Mouse (Mus musculus): Measurements from ENCODE around the gene Rex1bd. TPM values are rescaled to one million over a fixed set of nuclear protein-coding genes. Genes with fewer than 3 reads are reported as not detected.

Rex1bd gene
- polyA plus RNA-seq, 1 experiment from 2014 or later: 172 TPM

GRCm38 (mm10) chr8:70467229-70467725 is 39.3 kb downstream of the Rex1bd start:
- Histone ChIP-seq H3K27me3 (ENCODE audit: control insufficient read depth, insufficient read depth, low read length) (no peaks in the 10 kb centered on the region), H3K4me1 (ENCODE audit: control insufficient read depth, insufficient read depth, low read length) (no peaks in the 10 kb centered on the region), H3K27ac (ENCODE audit: low read depth, low read length) (no peak overlapping the region), H3K4me3 (ENCODE audit: low read depth, low read length) (no peak overlapping the region), H3K9ac (replicated peaks; ENCODE audit: low read depth, low read length) (no peak overlapping the region), H3K9me3 (ENCODE audit: control insufficient read depth, low read length) (no peaks in the 10 kb centered on the region), H3K36me3 (ENCODE audit: control insufficient read depth, insufficient read depth, low read length) (no peaks in the 10 kb centered on the region), H3K4me2 (ENCODE audit: low read depth, low read length) (no peak overlapping the region)
- 78% methylated on average over 5 of the region's 5 CpGs for whole genome bisulfite sequencing
- no peak for ATAC-seq (ENCODE audit: low read depth)

GRCm38 (mm10) chr8:70466771-70467170 is 39.8 kb downstream of the Rex1bd start:
- H3K36me3 ChIP-seq (ENCODE audit: control insufficient read depth, insufficient read depth, low read length): no peaks in the 10 kb centered on the region
- H3K27me3 ChIP-seq (ENCODE audit: control insufficient read depth, insufficient read depth, low read length): no peaks in the 10 kb centered on the region
- no peak overlapping the region for H3K27ac ChIP-seq (ENCODE audit: low read depth, low read length)
- no peaks in the 10 kb centered on the region for H3K4me1 ChIP-seq (ENCODE audit: control insufficient read depth, insufficient read depth, low read length)
- no peak overlapping the region for H3K4me3 ChIP-seq (ENCODE audit: low read depth, low read length)
- no peak for ATAC-seq (ENCODE audit: low read depth)
- H3K9me3 ChIP-seq (ENCODE audit: control insufficient read depth, low read length): no peaks in the 10 kb centered on the region
- H3K9ac ChIP-seq (replicated peaks; ENCODE audit: low read depth, low read length): no peak overlapping the region
- 81% methylated on average over 11 of the region's 11 CpGs for WGBS
- H3K4me2 ChIP-seq (ENCODE audit: low read depth, low read length): no peak overlapping the region

GRCm38 (mm10) chr8:70466305-70466704 is 40.2 kb downstream of the Rex1bd start:
- ATAC-seq (ENCODE audit: low read depth): no peak
- 89% methylated on average over 4 of the region's 4 CpGs for WGBS

GRCm38 (mm10) chr8:70465701-70466100 is 40.9 kb downstream of the Rex1bd start:
- no peaks in the 10 kb centered on the region for H3K27me3 ChIP-seq (ENCODE audit: control insufficient read depth, insufficient read depth, low read length)
- H3K9me3 ChIP-seq (ENCODE audit: control insufficient read depth, low read length): no peaks in the 10 kb centered on the region
- H3K4me1 ChIP-seq (ENCODE audit: control insufficient read depth, insufficient read depth, low read length): no peaks in the 10 kb centered on the region
- no peak overlapping the region for H3K4me3 ChIP-seq (ENCODE audit: low read depth, low read length)
- no peak for ATAC-seq (ENCODE audit: low read depth)
- no peak overlapping the region for H3K4me2 ChIP-seq (ENCODE audit: low read depth, low read length)
- H3K9ac ChIP-seq (replicated peaks; ENCODE audit: low read depth, low read length): no peak overlapping the region
- H3K27ac ChIP-seq (ENCODE audit: low read depth, low read length): no peak overlapping the region
- H3K36me3 ChIP-seq (ENCODE audit: control insufficient read depth, insufficient read depth, low read length): no peaks in the 10 kb centered on the region
- WGBS: 97% methylated on average over 4 of the region's 4 CpGs

More at GRCm38 (mm10) chr8:70466305-70466704, 40.2 kb downstream of the Rex1bd start:
- H3K9me3 ChIP-seq (ENCODE audit: control insufficient read depth, low read length): no peaks in the 10 kb centered on the region
- H3K27ac ChIP-seq (ENCODE audit: low read depth, low read length): no peak overlapping the region
- H3K4me3 ChIP-seq (ENCODE audit: low read depth, low read length): no peak overlapping the region
- H3K9ac ChIP-seq (replicated peaks; ENCODE audit: low read depth, low read length): no peak overlapping the region
- H3K36me3 ChIP-seq (ENCODE audit: control insufficient read depth, insufficient read depth, low read length): no peaks in the 10 kb centered on the region
- H3K4me1 ChIP-seq (ENCODE audit: control insufficient read depth, insufficient read depth, low read length): no peaks in the 10 kb centered on the region
- no peak overlapping the region for H3K4me2 ChIP-seq (ENCODE audit: low read depth, low read length)
- no peaks in the 10 kb centered on the region for H3K27me3 ChIP-seq (ENCODE audit: control insufficient read depth, insufficient read depth, low read length)

GRCm38 (mm10) chr8:70464162-70464561 is 42.4 kb downstream of the Rex1bd start:
- no peak for ATAC-seq (ENCODE audit: low read depth)
- H3K9me3 ChIP-seq (ENCODE audit: control insufficient read depth, low read length): no peaks in the 10 kb centered on the region
- no peaks in the 10 kb centered on the region for H3K36me3 ChIP-seq (ENCODE audit: control insufficient read depth, insufficient read depth, low read length)
- no peak overlapping the region for H3K4me2 ChIP-seq (ENCODE audit: low read depth, low read length)
- H3K27ac ChIP-seq (ENCODE audit: low read depth, low read length): no peak overlapping the region
- no peak overlapping the region for H3K4me3 ChIP-seq (ENCODE audit: low read depth, low read length)
- H3K27me3 ChIP-seq (ENCODE audit: control insufficient read depth, insufficient read depth, low read length): no peaks in the 10 kb centered on the region
- H3K9ac ChIP-seq (replicated peaks; ENCODE audit: low read depth, low read length): no peak overlapping the region
- H3K4me1 ChIP-seq (ENCODE audit: control insufficient read depth, insufficient read depth, low read length): no peaks in the 10 kb centered on the region
- WGBS: 93% methylated on average over 6 of the region's 6 CpGs

- 65% methylated on average over 4 of the region's 4 CpGs for WGBS
- Histone ChIP-seq H3K27me3 (ENCODE audit: control insufficient read depth, insufficient read depth, low read length) (no peaks in the 10 kb centered on the region), H3K27ac (ENCODE audit: low read depth, low read length) (no peak overlapping the region), H3K9me3 (ENCODE audit: control insufficient read depth, low read length) (no peaks in the 10 kb centered on the region), H3K4me1 (ENCODE audit: control insufficient read depth, insufficient read depth, low read length) (no peaks in the 10 kb centered on the region), H3K4me3 (ENCODE audit: low read depth, low read length) (no peak overlapping the region), H3K9ac (replicated peaks; ENCODE audit: low read depth, low read length) (no peak overlapping the region), H3K36me3 (ENCODE audit: control insufficient read depth, insufficient read depth, low read length) (no peaks in the 10 kb centered on the region), H3K4me2 (ENCODE audit: low read depth, low read length) (no peak overlapping the region)
- no peak for ATAC-seq (ENCODE audit: low read depth)
Measured at GRCm38 (mm10) chr8:70463306-70463705, 43.2 kb downstream of the Rex1bd start.

- Histone ChIP-seq H3K9me3 (ENCODE audit: control insufficient read depth, low read length) (no peaks in the 10 kb centered on the region), H3K4me3 (ENCODE audit: low read depth, low read length) (no peak overlapping the region), H3K9ac (replicated peaks; ENCODE audit: low read depth, low read length) (no peak overlapping the region), H3K27me3 (ENCODE audit: control insufficient read depth, insufficient read depth, low read length) (no peaks in the 10 kb centered on the region), H3K36me3 (ENCODE audit: control insufficient read depth, insufficient read depth, low read length) (no peaks in the 10 kb centered on the region), H3K4me1 (ENCODE audit: control insufficient read depth, insufficient read depth, low read length) (no peaks in the 10 kb centered on the region), H3K4me2 (ENCODE audit: low read depth, low read length) (no peak overlapping the region), H3K27ac (ENCODE audit: low read depth, low read length) (no peak overlapping the region)
- 82% methylated on average over 8 of the region's 8 CpGs for WGBS
- ATAC-seq (ENCODE audit: low read depth): no peak
Measured at GRCm38 (mm10) chr8:70462516-70462813, 44.1 kb downstream of the Rex1bd start.

GRCm38 (mm10) chr8:70461765-70462515 is 44.6 kb downstream of the Rex1bd start:
- Histone ChIP-seq H3K36me3 (ENCODE audit: control insufficient read depth, insufficient read depth, low read length) (no peaks in the 10 kb centered on the region), H3K27ac (ENCODE audit: low read depth, low read length) (no peak overlapping the region), H3K4me1 (ENCODE audit: control insufficient read depth, insufficient read depth, low read length) (no peaks in the 10 kb centered on the region), H3K4me2 (ENCODE audit: low read depth, low read length) (no peak overlapping the region), H3K9ac (replicated peaks; ENCODE audit: low read depth, low read length) (no peak overlapping the region), H3K9me3 (ENCODE audit: control insufficient read depth, low read length) (no peaks in the 10 kb centered on the region), H3K27me3 (ENCODE audit: control insufficient read depth, insufficient read depth, low read length) (no peaks in the 10 kb centered on the region), H3K4me3 (ENCODE audit: low read depth, low read length) (no peak overlapping the region)
- ATAC-seq (ENCODE audit: low read depth): no peak
- 92% methylated on average over 16 of the region's 16 CpGs for WGBS

- no peak for ATAC-seq (ENCODE audit: low read depth)
- WGBS: 77% methylated on average over 9 of the region's 9 CpGs
- no peaks in the 10 kb centered on the region for H3K36me3 ChIP-seq (ENCODE audit: control insufficient read depth, insufficient read depth, low read length)
Measured at GRCm38 (mm10) chr8:70460606-70461005, 45.9 kb downstream of the Rex1bd start.

More at GRCm38 (mm10) chr8:70460606-70461005, 45.9 kb downstream of the Rex1bd start:
- no peak overlapping the region for H3K9ac ChIP-seq (replicated peaks; ENCODE audit: low read depth, low read length)
- no peaks in the 10 kb centered on the region for H3K4me1 ChIP-seq (ENCODE audit: control insufficient read depth, insufficient read depth, low read length)
- no peaks in the 10 kb centered on the region for H3K9me3 ChIP-seq (ENCODE audit: control insufficient read depth, low read length)
- H3K4me2 ChIP-seq (ENCODE audit: low read depth, low read length): no peak overlapping the region
- H3K27ac ChIP-seq (ENCODE audit: low read depth, low read length): no peak overlapping the region
- H3K4me3 ChIP-seq (ENCODE audit: low read depth, low read length): no peak overlapping the region
- no peaks in the 10 kb centered on the region for H3K27me3 ChIP-seq (ENCODE audit: control insufficient read depth, insufficient read depth, low read length)
